Mouse (Mus musculus): ENCODE results near the gene Il18. TPM values are rescaled to one million over a fixed set of nuclear protein-coding genes. Genes with fewer than 3 reads are reported as not detected.
A peak's percentile ranks its signal among the peaks of the same experiment; 100 is the strongest.

The Il18 gene
- polyA plus RNA-seq, 1 experiment, result 1.9 TPM

DNA sequence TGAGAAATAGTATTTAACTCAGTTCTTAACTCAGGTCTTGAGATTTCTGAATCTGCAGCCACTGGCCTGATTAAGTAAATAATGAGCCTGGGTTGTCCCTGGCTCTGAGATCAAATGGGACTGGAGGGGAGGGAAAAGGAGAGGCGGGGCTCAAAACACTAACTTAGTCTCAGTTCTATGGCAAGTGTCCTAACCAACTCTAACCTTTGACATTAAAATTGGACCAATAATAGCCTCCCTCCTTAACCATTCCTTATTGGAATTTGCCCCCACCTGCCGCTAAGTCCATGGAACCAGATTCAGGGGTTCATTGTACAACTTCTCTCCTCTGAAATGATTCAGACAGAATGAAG, 443 bp downstream of the Il18 start, which contains the start of gene Bco2:
Gene Bco2, minus strand, starts transcription at position 88 of the 353 bp plus-strand sequence.
- Histone ChIP-seq H3K79me2 (ENCODE audit: control insufficient read depth, insufficient read depth) (no peaks in the 10 kb centered on the region), H3K36me3 (ENCODE audit: control insufficient read depth, insufficient read depth) (no peaks in the 10 kb centered on the region), H3K4me2 (ENCODE audit: low read depth) (peak within 1 kb of the TSS; percentile 74), H3K27me3 (ENCODE audit: control insufficient read depth, insufficient read depth, insufficient read length) (no peaks in the 10 kb centered on the region), H3ac (ENCODE audit: control insufficient read depth, insufficient read length) (no peak within 1 kb of the TSS), H3K4me3 (peak within 1 kb of the TSS; percentile 11)
- TF ChIP-seq POLR2AphosphoS2 (IDR thresholded peaks at IDR 0.05; ENCODE audit: insufficient read length, low read depth), result no peak
- no peak for TF ChIP-seq SRF (IDR thresholded peaks at IDR 0.05; ENCODE audit: control insufficient read depth, insufficient read length, low read depth)
- no peak for TF ChIP-seq USF1 (IDR thresholded peaks at IDR 0.05; ENCODE audit: low read depth)

DNA sequence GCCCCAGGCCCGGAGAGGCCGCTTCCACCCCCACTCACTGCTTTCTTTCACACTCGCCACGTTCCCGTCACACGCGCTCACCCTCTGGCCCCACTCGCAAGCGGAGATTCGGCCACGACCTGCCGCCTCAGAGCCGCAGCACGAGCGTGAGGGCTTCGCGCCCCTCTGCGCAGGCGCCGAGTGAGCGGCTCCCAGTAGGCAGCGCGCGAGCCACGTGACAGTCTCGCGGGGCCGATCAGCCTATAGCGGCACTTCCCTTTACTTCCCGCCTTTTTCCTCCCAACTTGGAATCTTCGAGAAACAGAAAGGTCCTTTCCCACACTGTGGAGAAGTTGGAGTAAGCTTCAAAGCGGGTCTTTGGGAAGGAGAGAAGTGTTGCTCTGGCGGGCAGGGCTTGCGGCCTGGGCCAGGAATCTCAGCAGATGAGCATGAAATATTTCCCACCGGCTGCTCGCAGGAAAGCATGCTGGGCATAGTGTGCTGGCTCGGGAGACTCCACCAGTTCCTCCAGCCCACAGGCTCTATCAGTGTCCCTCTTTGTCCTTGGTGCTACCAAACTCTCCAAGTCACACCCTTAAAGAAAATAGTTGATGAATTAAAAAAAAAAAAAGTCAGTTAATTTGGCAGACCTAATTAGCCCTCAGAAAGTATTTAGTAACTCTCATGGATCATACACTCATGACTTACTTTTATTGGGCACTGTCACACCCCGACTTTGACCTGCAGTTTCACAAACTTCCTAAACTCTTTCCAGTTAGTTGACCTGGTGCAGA, 6.7 kb downstream of the Il18 start, which contains the start of gene Tex12:
Gene Tex12, minus strand, starts transcription at position 181 of the 773 bp plus-strand sequence.
- H3K79me2 ChIP-seq (ENCODE audit: control insufficient read depth, insufficient read depth), result no peaks in the 10 kb centered on the region
- no peak within 1 kb of the TSS for H3ac ChIP-seq (ENCODE audit: control insufficient read depth, insufficient read length)
- no peak for TF ChIP-seq TCF3 (IDR thresholded peaks at IDR 0.05; ENCODE audit: insufficient read length, low read depth)
- TF ChIP-seq POLR2A (IDR thresholded peaks at IDR 0.05; ENCODE audit: insufficient read length, low read depth), result no peak
- TF ChIP-seq CEBPB (IDR thresholded peaks at IDR 0.05; ENCODE audit: insufficient read depth, poor library complexity, severe bottlenecking), result no peak
- TF ChIP-seq TCF12 (IDR thresholded peaks at IDR 0.05; ENCODE audit: insufficient read depth, poor library complexity, severe bottlenecking), result no peak
- TF ChIP-seq SRF (IDR thresholded peaks at IDR 0.05; ENCODE audit: control insufficient read depth, insufficient read length, low read depth), result no peak
- no peak for TF ChIP-seq USF1 (IDR thresholded peaks at IDR 0.05; ENCODE audit: low read depth)
- TF ChIP-seq REST (IDR thresholded peaks at IDR 0.05; ENCODE audit: insufficient read depth, insufficient read length), result no peak

DNA sequence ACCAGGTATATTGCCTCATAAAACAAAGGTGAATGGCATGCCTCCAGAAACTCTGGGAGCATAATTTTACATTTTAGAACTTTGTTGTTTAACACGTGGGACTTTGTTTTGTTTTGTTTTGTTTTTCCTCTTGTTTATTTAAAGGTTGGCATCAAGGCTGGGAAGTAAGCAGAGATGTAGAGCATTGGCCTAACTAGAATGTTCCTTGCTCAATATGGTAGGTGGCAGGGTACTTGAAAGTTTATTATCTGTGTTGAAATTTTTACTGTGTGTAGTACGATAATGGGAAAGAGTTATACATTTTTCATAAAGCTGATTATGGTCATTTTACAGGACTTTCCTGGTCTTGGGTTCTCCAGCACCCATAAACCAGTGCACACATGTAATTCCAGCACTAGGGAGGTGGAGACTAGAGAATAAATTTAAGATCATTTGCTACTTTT, 7.3 kb downstream of the Il18 start:
- Histone ChIP-seq H3K36me3 (ENCODE audit: control insufficient read depth, insufficient read depth) (no peaks in the 10 kb centered on the region), H3K79me2 (ENCODE audit: control insufficient read depth, insufficient read depth) (no peaks in the 10 kb centered on the region), H3ac (ENCODE audit: control insufficient read depth, insufficient read length) (no peak overlapping the region), H3K27me3 (ENCODE audit: control insufficient read depth, insufficient read depth, insufficient read length) (no peaks in the 10 kb centered on the region), H3K4me3 (no peak overlapping the region), H3K4me2 (ENCODE audit: low read depth) (no peak overlapping the region)
- TF ChIP-seq REST (IDR thresholded peaks at IDR 0.05; ENCODE audit: insufficient read depth, insufficient read length) (no peak), TCF12 (IDR thresholded peaks at IDR 0.05; ENCODE audit: insufficient read depth, poor library complexity, severe bottlenecking) (no peak), USF1 (IDR thresholded peaks at IDR 0.05; ENCODE audit: low read depth) (no peak), MYOD1 (IDR thresholded peaks at IDR 0.05; ENCODE audit: control insufficient read depth in 1 of 3, insufficient read length in 2 of 3, low read depth in 2 of 3) (no peak), POLR2AphosphoS2 (IDR thresholded peaks at IDR 0.05; ENCODE audit: insufficient read length, low read depth) (no peak), MYOG (IDR thresholded peaks at IDR 0.05; ENCODE audit: control insufficient read depth in 1 of 3, insufficient read depth in 1 of 3, insufficient read length in 2 of 3, low read depth in 2 of 3) (no peak), CEBPB (IDR thresholded peaks at IDR 0.05; ENCODE audit: insufficient read depth, poor library complexity, severe bottlenecking) (no peak), MAX (IDR thresholded peaks at IDR 0.05; ENCODE audit: low read depth) (no peak), POLR2A (IDR thresholded peaks at IDR 0.05; ENCODE audit: insufficient read length, low read depth) (no peak), TCF3 (IDR thresholded peaks at IDR 0.05; ENCODE audit: insufficient read length, low read depth) (no peak), SRF (IDR thresholded peaks at IDR 0.05; ENCODE audit: control insufficient read depth, insufficient read length, low read depth) (no peak)

More for the DNA sequence above, 6.7 kb downstream of the Il18 start, which contains the start of gene Tex12:
- Histone ChIP-seq H3K27me3 (ENCODE audit: control insufficient read depth, insufficient read depth, insufficient read length) (no peaks in the 10 kb centered on the region), H3K36me3 (ENCODE audit: control insufficient read depth, insufficient read depth) (no peaks in the 10 kb centered on the region), H3K4me3 (no peak within 1 kb of the TSS), H3K4me2 (ENCODE audit: low read depth) (no peak within 1 kb of the TSS)

DNA sequence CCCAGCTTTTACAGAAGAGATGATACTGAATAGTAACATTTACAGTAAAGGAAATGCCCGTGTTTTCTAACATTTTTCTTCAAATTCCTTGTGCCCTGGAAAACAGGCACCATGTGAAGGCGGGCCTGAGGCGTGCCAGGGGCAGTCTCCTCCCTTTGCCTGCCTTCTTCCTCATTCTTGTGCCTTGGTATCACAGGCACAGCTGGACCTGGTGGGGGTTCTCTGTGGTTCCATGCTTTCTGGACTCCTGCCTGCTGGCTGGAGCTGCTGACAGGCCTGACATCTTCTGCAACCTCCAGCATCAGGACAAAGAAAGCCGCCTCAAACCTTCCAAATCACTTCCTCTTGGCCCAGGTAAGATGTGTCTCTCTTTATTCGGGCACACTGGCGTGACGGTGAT, 10.5 kb downstream of the Il18 start:
- Histone ChIP-seq H3K79me2 (ENCODE audit: control insufficient read depth, insufficient read depth) (no peaks in the 10 kb centered on the region), H3K4me3 (no peak overlapping the region), H3ac (ENCODE audit: control insufficient read depth, insufficient read length) (no peak overlapping the region), H3K27me3 (ENCODE audit: control insufficient read depth, insufficient read depth, insufficient read length) (no peaks in the 10 kb centered on the region), H3K4me2 (ENCODE audit: low read depth) (peak overlapping the region; percentile 14), H3K36me3 (ENCODE audit: control insufficient read depth, insufficient read depth) (no peaks in the 10 kb centered on the region)
- TF ChIP-seq SRF (IDR thresholded peaks at IDR 0.05; ENCODE audit: control insufficient read depth, insufficient read length, low read depth) (no peak), E2F4 (IDR thresholded peaks at IDR 0.05; ENCODE audit: insufficient read depth) (no peak), MAX (IDR thresholded peaks at IDR 0.05; ENCODE audit: low read depth) (no peak), MYOD1 (IDR thresholded peaks at IDR 0.05; ENCODE audit: control insufficient read depth in 1 of 3, insufficient read length in 2 of 3, low read depth in 2 of 3) (peak in 2 of 3 experiments; percentile 14 to 26)

DNA sequence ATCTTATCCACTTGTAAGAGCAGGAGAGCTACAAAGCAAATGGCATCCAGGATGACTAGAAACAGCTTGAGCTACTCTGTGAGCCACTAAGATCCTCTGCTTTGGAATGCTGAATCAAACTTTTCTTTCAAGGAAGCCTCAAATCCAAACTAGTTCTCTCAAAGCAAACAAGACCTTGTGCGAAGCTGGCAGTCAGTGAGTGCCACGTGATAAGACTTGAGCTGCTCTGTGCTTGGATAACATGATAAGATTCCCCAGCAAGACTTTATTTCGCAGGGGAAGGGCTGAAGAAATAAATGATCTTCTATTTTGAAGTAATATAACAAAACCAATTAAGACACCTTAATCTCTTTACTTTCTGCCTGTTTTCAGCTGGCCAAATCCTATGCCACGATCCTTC, 11.3 kb downstream of the Il18 start:
- Histone ChIP-seq H3K36me3 (ENCODE audit: control insufficient read depth, insufficient read depth) (no peaks in the 10 kb centered on the region), H3ac (ENCODE audit: control insufficient read depth, insufficient read length) (no peak overlapping the region), H3K79me2 (ENCODE audit: control insufficient read depth, insufficient read depth) (no peaks in the 10 kb centered on the region), H3K4me2 (ENCODE audit: low read depth) (no peak overlapping the region), H3K4me3 (no peak overlapping the region), H3K27me3 (ENCODE audit: control insufficient read depth, insufficient read depth, insufficient read length) (no peaks in the 10 kb centered on the region)
- TF ChIP-seq E2F4 (IDR thresholded peaks at IDR 0.05; ENCODE audit: insufficient read depth), result no peak

Data from myocyte (in vitro differentiated cells).